In the genomic region with DNA sequence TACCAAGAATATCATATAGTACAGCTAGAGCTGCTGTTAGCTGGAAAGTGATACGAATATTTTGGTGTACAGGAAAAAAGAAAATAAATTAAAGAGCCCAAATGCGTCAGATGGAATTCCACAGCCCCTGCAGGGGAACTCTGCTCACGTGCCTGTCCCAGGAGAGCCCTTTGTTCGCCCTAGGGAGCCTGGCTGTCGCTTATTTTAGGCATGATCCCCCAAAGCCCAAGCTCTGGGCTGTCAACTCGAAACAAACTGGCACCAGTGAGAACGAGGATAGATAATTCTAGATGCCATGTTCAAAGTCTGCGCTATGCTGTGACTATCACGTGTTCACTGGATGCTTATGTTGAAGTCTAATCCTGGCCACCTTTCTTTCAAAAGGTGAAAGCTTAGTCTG, we compare ENCODE assay signal across 7 mouse cellular contexts. TPM values are rescaled to one million over a fixed set of nuclear protein-coding genes. Genes with fewer than 3 reads are reported as not detected.
DNase-seq lines count a peak whose midpoint lies in the region; ATAC-seq lines count a peak whose summit lies in the region.

No protein-coding gene starts in this region.

- H3K9ac ChIP-seq in kidney, embryonic 16.5 days (replicated peaks; ENCODE audit: low read length) = no peak overlapping the region
- no peak overlapping the region for H3K9ac ChIP-seq in embryonic facial prominence, embryonic 13.5 days
- H3K9ac ChIP-seq in hindbrain, embryonic 15.5 days = no peak overlapping the region
- peak overlapping the region; percentile 29; the same call in 1 of the 2 replicates for H3K9ac ChIP-seq in neural tube, embryonic 15.5 days (replicated peaks)

- H3K4me3 ChIP-seq in kidney, embryonic 16.5 days (ENCODE audit: low read length) = no peak overlapping the region
- H3K4me3 ChIP-seq in embryonic facial prominence, embryonic 13.5 days = peak overlapping the region; percentile 58
- H3K4me3 ChIP-seq in hindbrain, embryonic 15.5 days = peak overlapping the region; percentile 63
- H3K4me3 ChIP-seq in neural tube, embryonic 15.5 days (replicated peaks) = peak overlapping the region; percentile 62

- peaks cover 25% of the 10 kb centered on the region for H3K4me1 ChIP-seq in kidney, embryonic 16.5 days (ENCODE audit: insufficient read depth, low read length)
- H3K4me1 ChIP-seq in embryonic facial prominence, embryonic 13.5 days = peaks cover 39% of the 10 kb centered on the region
- peaks cover 55% of the 10 kb centered on the region for H3K4me1 ChIP-seq in hindbrain, embryonic 15.5 days (replicated peaks)
- peaks cover 44% of the 10 kb centered on the region for H3K4me1 ChIP-seq in neural tube, embryonic 15.5 days

- no peak overlapping the region for H3K27ac ChIP-seq in kidney, embryonic 16.5 days (ENCODE audit: low read length)
- no peak overlapping the region; the same call in 1 of the 2 replicates for H3K27ac ChIP-seq in embryonic facial prominence, embryonic 13.5 days
- peak overlapping the region; percentile 87 for H3K27ac ChIP-seq in hindbrain, embryonic 15.5 days (replicated peaks)
- H3K27ac ChIP-seq in neural tube, embryonic 15.5 days (replicated peaks) = peak overlapping the region; percentile 81

- 0 out of 2 replicates have a peak overlapping the region, but pooled peaks have one; percentile 2 for H3K4me2 ChIP-seq in kidney, embryonic 16.5 days (replicated peaks; ENCODE audit: low read depth, low read length)
- H3K4me2 ChIP-seq in embryonic facial prominence, embryonic 13.5 days = peak overlapping the region; percentile 96
- H3K4me2 ChIP-seq in hindbrain, embryonic 15.5 days = peak overlapping the region; percentile 97
- H3K4me2 ChIP-seq in neural tube, embryonic 15.5 days = peak overlapping the region; percentile 98

- no peak for DNase-seq in kidney, adult 11 months
- no peak for DNase-seq in right cerebral cortex, postnatal 10 days (ENCODE audit: low spot score in 2 of 2)
- no peak for DNase-seq in gastrocnemius, adult 8-10 months (ENCODE audit: low spot score in 2 of 2)

- no peaks in the 10 kb centered on the region for H3K9me3 ChIP-seq in kidney, embryonic 16.5 days (ENCODE audit: low read length)
- no peaks in the 10 kb centered on the region for H3K9me3 ChIP-seq in embryonic facial prominence, embryonic 13.5 days
- H3K9me3 ChIP-seq in hindbrain, embryonic 15.5 days = no peaks in the 10 kb centered on the region
- H3K9me3 ChIP-seq in neural tube, embryonic 15.5 days (replicated peaks) = no peaks in the 10 kb centered on the region

- no peak for ATAC-seq in kidney, embryonic 16.5 days (ENCODE audit: low FRiP score, low TSS enrichment)
- ATAC-seq in embryonic facial prominence, embryonic 13.5 days (ENCODE audit: insufficient number of reproducible peaks, insufficient read depth, low FRiP score, low TSS enrichment, low read depth) = no peak
- no peak for ATAC-seq in hindbrain, embryonic 15.5 days (ENCODE audit: low FRiP score, low read depth)
- 0 out of 2 replicates have a peak, but pooled peaks have one; percentile 6 for ATAC-seq in neural tube, embryonic 15.5 days (ENCODE audit: low FRiP score)

- WGBS in kidney, embryonic 16.5 days = 11% methylated on average over 9 of the region's 9 CpGs
- 7% methylated on average over 9 of the region's 9 CpGs for WGBS in embryonic facial prominence, embryonic 13.5 days
- 1% methylated on average over 9 of the region's 9 CpGs for WGBS in hindbrain, embryonic 15.5 days
- WGBS in neural tube, embryonic 15.5 days = 4% methylated on average over 9 of the region's 9 CpGs

- H3K36me3 ChIP-seq in kidney, embryonic 16.5 days (ENCODE audit: insufficient read depth, low read length) = no peaks in the 10 kb centered on the region
- H3K36me3 ChIP-seq in embryonic facial prominence, embryonic 13.5 days = no peaks in the 10 kb centered on the region
- no peaks in the 10 kb centered on the region for H3K36me3 ChIP-seq in hindbrain, embryonic 15.5 days
- no peaks in the 10 kb centered on the region for H3K36me3 ChIP-seq in neural tube, embryonic 15.5 days

- H3K27me3 ChIP-seq in kidney, embryonic 16.5 days (ENCODE audit: insufficient read depth, low read length) = peaks cover 53% of the 10 kb centered on the region
- H3K27me3 ChIP-seq in embryonic facial prominence, embryonic 13.5 days = peaks cover 79% of the 10 kb centered on the region
- peaks cover 11% of the 10 kb centered on the region for H3K27me3 ChIP-seq in hindbrain, embryonic 15.5 days
- H3K27me3 ChIP-seq in neural tube, embryonic 15.5 days (replicated peaks) = peaks cover 19% of the 10 kb centered on the region

RNA-seq across cellular contexts. Expression of a gene that starts 0.9 kb away (rescaled TPM):
- polyA plus RNA-seq in kidney, embryonic 16.5 days (2015; fragmentation: Nextera tagmentation; extraction: Ambion mirVana) = 0.14 and 0.31 TPM in 2 replicates
- 2.3 and 3.1 TPM in 2 replicates for polyA plus RNA-seq in embryonic facial prominence, embryonic 13.5 days (2015; fragmentation: Nextera tagmentation; extraction: Ambion mirVana)
- 7.3 and 8.4 TPM in 2 replicates for polyA plus RNA-seq in hindbrain, embryonic 15.5 days (2015; fragmentation: Nextera tagmentation; extraction: Ambion mirVana)
- polyA plus RNA-seq in neural tube, embryonic 15.5 days (2015; fragmentation: Nextera tagmentation; extraction: Ambion mirVana) = 7.0 and 7.5 TPM in 2 replicates
- total RNA-seq in gastrocnemius, adult 8-10 months (2022) = 1 to 10 TPM in 2 of 4 experiments, under 1 TPM in 2; 0.75 to 1.1 (median 1.0) TPM

Comparison
In these comparisons a context has a peak if more than half of its experiments do, and no peak if none do; other contexts are left out.
1. H3K27ac ChIP-seq: peak in hindbrain, embryonic 15.5 days (single experiment) and neural tube, embryonic 15.5 days (single experiment); none in kidney, embryonic 16.5 days (single experiment) and embryonic facial prominence, embryonic 13.5 days (single experiment).
2. H3K4me2 ChIP-seq: peak in every context shown above with its lines; median percentile 98 in neural tube, embryonic 15.5 days; 97 in hindbrain, embryonic 15.5 days; 96 in embryonic facial prominence, embryonic 13.5 days; 2 in kidney, embryonic 16.5 days.